Mouse (Mus musculus): Measurements from ENCODE around the gene Ly6g6e.
"Not testable (repeated sequence)": the region's sequence is repeated elsewhere in the genome, so short reads cannot be mapped to it uniquely, and the experiment has no call there.

The Ly6g6e gene

DNA sequence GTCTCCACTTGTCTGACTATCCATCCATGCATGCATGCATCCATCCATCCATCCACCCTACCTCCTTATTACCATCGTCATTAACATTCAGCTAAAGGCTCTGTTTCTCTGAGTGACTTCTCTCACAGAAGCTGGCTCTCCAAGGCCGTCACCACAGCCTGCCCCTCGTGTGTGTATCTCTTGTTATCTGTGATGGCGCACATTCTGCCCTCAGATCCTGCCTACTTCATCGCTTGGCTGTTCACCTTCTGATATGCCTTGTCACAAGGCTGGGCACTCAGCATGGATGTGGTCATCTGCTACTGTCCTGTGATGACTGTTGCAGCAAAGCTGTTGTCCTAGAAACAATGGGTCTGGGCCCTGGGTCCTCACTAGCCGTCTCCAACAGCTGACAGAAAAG lies 28.1 kb downstream of the Ly6g6e start:
- DNase-seq: no peak

DNA sequence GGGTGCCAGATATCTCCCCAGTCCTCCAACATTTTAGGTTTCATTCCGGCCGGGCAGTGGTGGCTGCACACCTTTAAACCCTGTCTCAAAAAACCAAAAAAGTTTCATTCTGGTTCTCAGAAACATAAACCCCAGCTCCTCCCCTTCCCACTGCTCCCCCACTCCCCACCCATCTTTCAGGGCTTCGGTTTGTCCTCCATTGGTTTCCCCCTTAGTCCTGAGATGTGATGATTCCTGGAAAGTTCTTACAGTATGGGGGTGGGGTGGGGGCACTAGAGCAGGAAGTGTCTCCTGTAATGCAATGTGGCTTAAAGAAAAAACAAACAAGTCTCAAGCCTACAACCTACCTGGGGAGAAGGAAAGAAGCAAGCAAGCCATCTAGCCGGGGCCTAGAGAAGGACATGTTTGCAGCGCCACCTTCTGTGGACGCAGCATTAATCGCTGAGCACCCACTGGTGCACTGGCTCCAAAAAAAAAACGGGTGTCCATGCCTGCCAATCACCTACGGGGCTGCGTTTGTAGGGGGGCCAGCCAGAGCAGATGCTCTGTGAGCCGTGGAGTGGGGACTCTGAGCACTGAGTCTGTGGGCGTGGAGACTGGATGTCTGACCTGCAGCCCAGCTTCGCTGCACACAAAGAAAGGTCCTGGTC lies 29.2 kb downstream of the Ly6g6e start:
- DNase-seq: peak; percentile 38

DNA sequence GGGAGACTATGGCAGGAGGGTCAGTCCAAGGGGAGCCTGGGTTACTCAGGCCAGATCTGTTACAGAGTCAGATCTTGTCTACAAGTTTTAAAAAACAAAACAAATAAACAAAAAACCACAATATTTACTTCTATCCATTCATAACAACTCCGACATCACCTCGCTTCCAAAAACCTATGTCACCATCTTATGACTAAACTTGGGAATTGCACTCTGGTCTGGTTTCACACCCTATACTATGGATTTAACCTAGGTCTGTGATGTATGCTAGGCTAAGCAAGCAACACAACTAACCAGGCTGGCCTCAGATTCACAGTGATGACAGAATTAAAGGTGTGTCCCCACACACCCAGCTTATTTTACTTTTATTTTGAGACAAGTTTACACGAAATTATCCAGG lies 29.8 kb downstream of the Ly6g6e start:
- no peak for DNase-seq

DNA sequence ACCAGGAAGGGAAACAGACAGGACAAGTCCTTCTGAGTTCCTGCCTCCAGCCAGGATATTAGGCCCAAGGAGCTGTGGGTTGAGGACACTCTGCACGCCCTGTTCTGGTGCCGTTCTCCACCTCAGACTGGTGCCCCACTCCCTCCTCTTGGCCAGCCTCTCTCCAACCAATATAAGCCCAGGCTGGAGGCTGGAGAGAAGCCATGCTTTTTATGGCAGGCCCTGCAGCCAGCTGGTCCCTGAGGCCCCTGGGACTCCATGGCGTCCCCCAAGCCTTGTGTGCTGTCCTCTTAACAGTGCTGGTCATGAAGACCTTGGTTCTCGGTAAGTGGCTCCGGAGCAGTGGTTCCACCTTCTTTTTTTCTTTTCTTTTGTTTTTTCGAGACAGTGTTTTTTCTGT lies 31.4 kb downstream of the Ly6g6e start, which contains the start of gene Ly6g5c:
Gene Ly6g5c (plus strand): TSS at position 183 of the 400 bp plus-strand sequence.
- no peak for DNase-seq

DNA sequence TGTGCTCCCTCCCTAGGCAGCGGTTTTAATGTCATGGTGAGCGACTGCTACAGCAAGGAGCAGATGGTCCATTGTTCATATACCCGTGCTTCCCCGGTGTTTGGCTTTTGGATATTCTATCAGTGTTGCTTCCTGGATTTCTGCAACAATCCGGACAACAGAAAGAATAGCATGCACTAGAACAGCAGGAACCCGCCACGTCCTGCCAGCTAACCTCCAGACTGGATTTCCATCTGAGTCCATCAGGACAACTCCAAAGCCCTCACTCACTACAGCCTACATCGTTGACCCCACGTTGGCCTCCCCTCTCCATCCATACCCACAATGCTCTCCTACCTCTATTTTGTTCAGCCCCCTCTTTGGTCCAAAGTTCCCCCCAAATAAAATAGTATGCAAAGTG lies 35.1 kb downstream of the Ly6g6e start:
- no peak for DNase-seq

DNA sequence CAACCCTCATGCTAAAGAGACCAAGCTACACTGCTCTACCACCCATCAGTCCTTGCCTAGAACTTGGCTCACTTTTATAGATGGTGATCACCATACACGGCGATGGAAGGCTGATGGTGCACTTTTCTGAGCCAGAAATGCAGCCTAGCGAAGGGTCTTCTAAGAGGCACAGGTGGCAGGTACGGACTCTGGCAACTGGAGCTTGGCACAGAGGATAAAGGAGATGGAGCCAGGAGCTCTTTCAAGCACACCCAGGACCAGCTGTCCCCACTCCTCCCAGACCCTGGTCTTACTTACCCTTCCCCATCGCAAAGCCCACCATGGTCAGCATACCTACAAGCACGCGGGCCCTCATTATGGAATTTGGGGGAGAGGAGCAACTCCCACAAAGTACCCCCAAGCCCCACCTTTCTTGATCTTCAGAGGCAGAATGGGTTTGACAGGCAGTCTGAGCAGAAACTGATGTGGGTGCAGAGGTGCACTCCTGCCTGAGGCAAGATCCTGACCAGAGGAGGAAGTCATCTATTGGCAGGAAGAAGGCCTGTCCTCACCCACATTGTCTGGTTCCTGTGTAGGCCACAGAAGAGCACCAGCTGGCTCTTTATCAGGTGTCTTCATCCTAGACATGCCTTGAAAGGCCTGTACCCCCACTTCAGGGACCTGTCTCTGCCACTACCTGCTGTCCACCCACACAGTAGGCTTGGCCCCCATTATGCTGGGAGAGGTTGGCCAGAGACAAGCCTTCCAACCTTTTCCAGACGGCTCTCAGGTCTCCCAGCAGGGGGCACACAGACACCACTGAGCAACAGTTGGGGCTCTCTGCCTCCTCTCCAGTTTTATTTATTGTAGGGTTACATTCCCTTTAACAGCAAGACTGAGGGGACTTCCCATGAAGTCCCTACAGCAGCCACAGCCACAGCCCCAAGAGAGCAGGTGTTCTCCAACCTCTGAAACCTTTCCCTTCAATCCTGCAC lies 38.6 kb downstream of the Ly6g6e start, which contains the start of gene Ly6g5b:
Gene Ly6g5b (minus strand): TSS at position 383 of the 974 bp plus-strand sequence.
- DNase-seq: no peak

DNA sequence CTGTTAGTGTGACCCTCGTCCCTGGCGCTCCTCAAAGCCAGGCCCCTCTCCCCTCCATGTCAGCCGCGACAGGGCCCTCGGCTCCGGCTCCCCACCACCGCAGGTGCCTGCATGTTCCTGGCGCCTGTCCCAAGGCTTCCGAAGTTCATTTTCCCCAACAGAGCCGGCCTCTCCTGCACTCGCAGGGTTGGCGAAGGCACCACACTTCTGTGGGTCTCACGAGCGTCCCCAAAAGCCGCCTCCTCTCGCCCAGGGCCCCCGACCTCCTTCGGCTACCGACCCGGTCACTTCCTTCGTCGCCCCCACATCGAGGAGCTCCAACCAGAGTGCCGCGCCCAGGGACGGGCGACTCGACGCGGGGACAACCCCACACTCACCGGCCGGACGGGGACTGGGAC lies 44.0 kb downstream of the Ly6g6e start:
- peak; percentile 49 for DNase-seq

DNA sequence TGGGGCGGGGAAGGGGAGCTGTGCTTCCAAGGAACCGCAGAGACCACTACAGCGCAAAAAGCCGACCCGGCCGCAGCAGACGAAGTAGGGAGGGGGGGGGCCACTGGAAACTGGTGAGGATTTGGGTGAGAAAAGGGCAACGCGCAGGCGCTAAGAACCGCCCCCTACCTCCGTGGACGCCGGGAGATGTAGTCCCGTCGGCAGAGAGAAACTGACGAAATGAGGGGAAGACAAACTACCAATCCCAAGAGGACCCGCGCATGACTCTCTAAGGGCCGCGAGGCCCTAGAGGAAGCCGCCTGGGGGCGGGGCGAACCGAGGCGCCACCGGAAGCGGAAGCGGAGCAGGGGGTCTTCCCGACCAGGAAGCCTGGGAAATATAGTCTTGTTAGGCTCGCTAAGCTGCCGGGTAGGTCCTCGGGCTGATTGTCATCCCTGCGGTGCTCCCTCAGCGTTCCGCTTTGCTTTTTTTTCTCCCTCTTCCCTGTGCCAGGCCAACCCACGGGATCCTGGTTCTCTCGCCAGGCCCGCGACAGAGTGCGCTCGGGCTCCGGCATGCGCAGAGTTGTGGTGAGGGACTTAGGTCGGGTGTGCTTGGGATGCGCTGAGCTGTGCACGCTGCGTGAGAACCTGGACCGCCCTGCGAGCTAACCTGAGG lies 44.6 kb downstream of the Ly6g6e start, which contains the start of gene Gpank1:
Gene Gpank1 (plus strand): TSS at position 313 of the 657 bp plus-strand sequence.
- peak; percentile 96 for DNase-seq

DNA sequence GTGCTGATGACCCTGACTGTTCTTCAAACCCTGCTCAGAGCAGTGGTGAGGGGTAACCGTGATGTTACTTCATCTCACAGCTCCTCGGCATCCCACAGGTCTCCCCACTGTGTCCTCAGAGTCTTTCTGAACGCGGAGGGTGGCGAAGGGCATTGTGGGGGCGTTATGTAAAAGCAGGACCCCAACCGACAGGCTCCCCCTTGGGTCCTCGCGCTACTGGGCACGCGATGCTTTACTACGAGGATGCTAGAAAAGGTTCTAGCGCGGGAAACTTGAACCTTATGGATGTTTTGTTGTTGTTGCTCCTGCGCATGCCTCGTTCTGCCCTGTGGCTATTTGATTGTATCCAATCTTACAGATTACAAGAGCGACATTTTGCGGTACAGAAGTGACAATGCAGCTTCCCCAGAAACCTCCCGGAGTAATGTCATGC lies 45.2 kb downstream of the Ly6g6e start, which contains the start of gene Csnk2b:
Gene Csnk2b (minus strand): TSS at position 183 of the 433 bp plus-strand sequence.
- peak; percentile 57 for DNase-seq

DNA sequence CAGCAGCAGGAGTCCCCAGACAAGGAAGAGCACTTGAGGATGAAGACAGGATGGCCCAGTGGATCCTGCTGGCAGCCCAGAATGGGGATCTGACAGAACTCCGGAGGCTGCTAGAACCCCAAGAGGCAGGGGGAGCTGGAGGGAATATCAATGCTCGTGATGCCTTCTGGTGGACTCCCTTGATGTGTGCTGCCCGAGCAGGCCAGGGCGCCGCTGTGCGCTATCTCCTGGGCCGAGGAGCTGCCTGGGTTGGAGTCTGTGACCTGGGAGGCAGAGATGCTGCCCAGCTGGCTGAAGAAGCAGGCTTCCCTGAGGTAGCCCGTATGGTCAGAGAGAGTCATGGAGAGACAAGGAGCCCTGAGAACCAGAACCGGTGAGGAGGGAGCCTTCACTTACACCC lies 46.6 kb downstream of the Ly6g6e start:
- not testable (repeated sequence) for DNase-seq

DNA sequence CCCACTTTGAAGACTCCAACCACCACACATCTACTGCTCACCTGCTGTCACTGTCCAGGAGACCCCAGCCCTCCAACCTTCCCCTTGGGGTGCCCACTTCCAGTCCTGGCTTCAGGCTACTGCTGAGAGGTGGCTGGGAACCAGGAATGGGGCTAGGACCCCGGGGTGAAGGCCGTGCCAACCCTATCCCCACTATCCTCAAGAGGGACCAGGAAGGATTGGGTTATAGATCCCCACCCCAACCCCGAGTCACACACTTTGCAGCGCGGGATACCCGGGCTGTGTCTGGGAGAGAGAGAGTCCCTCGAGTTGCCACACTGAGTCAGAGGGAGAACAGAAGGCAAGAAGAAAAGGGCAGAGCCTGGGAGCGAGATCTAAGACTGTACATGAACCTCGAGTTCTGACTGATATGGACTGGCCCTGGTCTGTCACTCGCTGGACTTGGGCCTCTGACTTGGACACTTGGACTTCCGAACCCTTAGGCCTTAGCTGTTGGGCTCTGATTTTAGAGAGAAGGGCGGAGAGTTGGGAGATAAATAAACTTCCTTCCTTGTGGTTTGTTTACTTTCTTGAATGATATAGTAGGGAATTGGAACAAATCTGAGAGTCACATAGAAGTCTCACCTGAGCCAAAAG lies 47.7 kb downstream of the Ly6g6e start:
- not testable (repeated sequence) for DNase-seq

DNA sequence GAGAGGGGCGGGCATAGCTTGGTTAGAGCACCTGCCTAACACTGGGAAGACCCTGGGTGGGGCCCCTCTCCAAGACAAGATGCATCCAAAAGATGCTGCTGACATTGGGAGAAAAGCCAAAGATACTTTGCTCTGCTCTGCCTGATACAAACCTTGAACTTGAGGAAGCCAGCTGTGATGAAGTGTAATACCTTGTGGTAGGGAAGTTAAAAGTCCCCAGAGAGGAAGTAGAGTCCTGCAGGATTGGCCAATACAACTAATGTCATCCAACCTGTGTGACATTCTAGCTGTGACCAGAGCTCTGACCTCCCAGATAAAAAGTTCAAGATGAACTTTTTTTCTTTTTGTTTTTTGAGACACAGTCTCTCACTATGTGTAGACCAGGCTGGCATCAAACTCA lies 48.4 kb downstream of the Ly6g6e start:
- no peak for DNase-seq

DNA sequence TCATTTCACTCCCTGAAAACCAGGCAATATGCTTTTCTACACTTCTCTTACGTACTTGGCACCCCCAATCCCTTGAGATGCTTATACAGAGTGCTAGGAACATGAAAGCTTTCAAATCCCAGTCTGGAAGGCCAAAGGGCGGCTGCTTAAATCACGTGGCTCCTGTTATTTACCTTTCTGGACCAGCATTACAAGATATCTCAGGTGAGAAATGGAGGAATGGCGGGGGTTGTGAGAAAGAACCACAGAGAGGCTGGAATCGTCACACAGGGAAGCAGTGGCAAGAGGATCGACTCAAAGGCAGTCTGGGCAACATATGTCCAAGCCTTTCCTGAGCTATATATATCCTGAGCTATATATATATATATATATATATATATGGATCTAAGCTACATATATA lies 48.9 kb downstream of the Ly6g6e start:
- no peak for DNase-seq

DNA sequence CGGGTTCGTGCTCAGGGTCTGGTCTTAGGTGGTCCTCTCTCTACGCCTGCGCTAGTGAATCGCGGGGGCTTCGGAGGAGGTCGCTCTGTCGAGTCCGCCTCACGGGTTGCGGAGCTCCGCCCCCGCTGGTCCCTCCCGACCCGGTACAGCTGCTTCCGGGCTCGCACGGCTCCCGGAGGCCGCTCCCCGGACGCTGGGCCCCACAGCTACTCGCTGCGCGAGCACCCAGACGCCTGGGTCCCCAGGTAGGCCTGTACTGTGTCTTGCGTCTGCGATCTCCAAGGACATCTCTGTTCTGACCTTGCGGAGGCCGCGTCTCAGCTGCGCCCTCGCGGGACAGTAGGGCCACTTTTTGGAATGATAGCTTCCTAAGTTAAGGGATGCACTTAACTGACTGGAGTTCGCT lies 49.5 kb downstream of the Ly6g6e start, which contains the start of gene D17H6S53E:
Gene D17H6S53E (plus strand): TSS at position 168 of the 406 bp plus-strand sequence.
- peak; percentile 68 for DNase-seq

DNA sequence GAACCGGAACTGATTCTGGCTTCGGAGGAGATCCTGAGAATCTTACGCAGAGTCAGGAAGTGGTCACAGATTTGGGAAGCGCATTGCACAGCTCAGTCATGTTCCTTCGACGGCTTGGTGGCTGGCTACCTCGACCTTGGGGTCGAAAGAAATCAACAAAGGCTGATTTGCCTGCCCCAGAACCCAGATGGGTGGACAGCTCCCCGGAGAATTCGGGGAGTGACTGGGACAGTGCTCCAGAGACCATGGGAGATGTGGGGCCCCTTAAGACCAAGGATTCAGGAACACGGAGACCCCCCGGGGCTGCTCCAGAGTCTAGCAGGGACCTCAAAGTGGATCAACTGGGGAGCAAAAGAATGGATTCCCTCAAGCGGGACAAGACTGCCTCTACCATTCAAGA lies 50.3 kb downstream of the Ly6g6e start:
- no peak for DNase-seq

Measured in right cerebral cortex, postnatal 4 days (tissue).